Mouse (Mus musculus) ES-CJ7 (cell line): ENCODE data around the gene Disp1.

Experiments used
- DNase-seq: peaks from one replicate; pipeline ENCODE4 v3.0.0; 2011; ENCODE audit warnings: low read depth, low spot score

Gene Disp1

DNA sequence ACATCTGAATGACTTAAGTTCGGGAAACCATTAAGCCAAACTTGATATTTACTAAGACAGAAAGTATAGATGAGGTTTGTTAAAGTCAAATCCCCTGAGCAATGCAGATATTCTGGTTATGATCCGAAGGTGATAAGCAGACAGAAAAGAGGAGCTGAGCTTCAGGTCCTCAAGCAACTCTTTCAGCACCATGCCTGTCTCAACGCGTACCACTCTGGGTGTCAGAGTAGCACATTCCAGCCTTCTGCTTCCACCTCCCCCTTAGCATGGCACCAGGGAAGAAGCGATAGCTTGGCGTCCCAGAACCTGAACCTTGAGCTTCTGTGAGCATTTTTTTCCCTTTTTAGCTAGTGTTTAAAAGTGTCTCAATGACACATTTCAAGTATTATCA is 57.1 kb downstream of the Disp1 start:
- DNase-seq = no peak

GRCm38 (mm10) chr1:183163512-183164189 is 57.7 kb downstream of the Disp1 start:
- DNase-seq = no peak

DNA sequence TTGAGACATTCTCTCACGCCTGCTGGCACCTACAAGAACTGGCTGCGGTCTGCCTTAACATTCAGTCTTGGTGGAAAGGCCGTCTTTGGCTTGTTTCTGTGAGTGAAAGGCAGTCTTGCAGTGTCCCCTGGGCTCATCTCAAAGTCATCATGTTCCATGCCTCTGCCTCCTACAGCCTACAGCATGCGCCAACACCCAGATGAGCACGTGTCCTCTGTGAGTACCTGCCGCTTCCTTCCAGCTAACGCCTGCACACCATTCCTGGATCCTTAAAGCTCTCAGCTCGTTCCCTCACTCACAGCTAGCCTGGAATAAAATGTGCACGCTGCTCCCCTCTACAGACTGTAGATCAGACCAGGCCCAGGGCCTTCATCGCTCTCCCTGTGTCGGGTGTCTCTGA is 60.3 kb downstream of the Disp1 start:
- no peak for DNase-seq

GRCm38 (mm10) chr1:183160188-183160587 is 61.1 kb downstream of the Disp1 start:
- no peak for DNase-seq

DNA sequence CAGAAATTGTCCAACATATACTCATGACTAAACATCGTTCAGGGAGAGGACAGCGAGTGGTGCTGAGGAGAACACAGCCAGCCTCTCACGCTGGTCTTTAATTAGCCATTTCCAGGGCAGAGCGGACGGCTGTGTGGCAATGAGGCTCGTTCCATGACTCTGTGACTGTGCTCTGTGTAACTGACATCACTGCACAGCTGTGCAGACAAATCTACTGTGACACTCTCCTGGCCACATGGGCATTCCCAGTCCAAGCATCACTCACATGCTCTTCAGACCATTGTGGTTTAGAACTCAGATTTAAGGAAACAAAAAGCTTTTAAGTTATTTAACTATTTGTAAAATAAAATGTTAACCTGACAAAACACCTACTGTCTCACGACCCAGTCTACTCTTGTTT is 62.1 kb downstream of the Disp1 start:
- DNase-seq = no peak

GRCm38 (mm10) chr1:183155600-183155999 is 65.7 kb downstream of the Disp1 start:
- DNase-seq = no peak

- DNase-seq = no peak
Measured at GRCm38 (mm10) chr1:183154296-183155204, 66.8 kb downstream of the Disp1 start.

- no peak for DNase-seq
Measured at GRCm38 (mm10) chr1:183153354-183153753, 68.0 kb downstream of the Disp1 start.

DNA sequence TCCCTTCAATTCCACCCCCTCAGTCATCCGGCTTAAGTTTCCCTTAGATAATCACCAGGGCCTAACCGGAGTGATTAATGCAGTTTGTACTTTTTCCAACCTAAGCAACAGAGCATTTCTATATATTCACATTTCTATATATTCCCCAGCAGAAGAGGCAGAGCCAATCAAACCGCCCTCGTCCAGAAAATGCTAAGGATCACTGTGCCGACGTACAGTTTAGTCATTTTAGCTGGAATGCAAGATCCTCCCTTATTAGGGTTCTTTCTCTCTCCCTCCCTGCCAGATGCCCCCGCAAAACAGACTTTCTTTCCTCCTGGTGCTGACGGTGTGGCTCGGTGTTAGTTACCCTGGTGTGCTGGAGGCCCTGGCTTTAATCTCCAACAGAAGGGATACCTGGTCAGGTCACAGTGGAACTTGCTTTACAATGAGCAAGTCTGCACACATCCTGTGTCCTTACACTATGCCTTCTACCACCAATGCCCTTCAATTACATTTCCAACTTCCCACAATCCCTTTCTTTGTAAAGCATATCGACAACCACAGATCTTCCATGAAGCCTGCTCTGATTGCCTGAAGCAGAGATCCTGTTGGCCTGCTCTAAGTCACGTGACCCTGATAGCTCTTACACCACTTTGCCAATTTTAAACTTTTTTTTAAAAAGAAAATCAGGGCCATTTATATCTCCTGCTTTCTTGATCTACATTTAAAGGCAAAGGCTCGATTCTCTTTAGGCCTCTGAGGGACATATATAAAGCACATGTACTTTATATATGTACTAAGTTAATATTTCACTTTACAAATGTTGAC is 69.6 kb downstream of the Disp1 start:
- DNase-seq = no peak

- DNase-seq = no peak
Measured at GRCm38 (mm10) chr1:183150379-183150840, 70.9 kb downstream of the Disp1 start.

DNA sequence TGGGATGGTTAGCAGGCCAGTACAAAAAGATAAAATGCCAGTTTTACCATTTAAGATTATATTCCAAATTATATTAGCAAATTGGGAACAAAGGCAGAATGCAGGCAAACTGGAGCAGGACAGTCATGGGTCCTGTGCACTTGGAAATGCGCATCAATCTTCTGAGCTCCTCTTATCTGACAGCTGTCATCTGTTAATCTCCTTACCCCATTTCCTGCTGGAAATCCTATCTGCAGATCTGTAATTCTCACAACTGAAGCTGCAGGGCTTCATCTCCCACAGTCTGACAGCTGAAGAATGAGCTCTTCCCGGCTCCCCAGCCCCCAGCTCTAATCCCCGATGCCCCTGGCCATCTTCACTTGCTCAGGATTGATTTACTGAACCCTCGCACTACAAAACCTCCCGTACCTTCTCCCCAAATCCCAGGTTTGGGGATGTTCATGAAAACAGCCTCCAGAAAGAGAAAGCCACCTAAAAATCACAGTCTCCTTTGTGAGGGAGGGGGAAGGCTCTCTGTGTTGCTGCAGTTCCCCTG is 71.7 kb downstream of the Disp1 start:
- DNase-seq = no peak

- no peak for DNase-seq
Measured at GRCm38 (mm10) chr1:183147438-183147841, 73.9 kb downstream of the Disp1 start.

DNA sequence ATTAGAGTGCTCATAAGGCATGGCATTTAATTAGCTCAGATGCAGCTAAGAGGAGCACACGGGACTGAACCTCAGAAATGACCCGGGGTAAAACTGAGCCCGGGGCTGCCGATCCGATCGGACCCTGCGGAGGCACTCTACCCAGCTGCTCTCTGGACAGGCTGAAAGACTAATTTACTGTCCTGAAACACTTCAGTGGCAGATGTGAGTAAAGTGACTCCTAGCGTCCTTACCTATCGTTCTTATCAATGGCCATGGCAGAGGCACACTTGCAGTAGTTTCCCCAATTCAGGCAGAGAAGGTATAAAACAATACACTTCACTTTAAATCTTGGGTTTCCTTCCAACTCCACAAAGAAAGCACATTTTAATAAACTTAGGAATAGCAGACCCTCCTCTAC is 74.5 kb downstream of the Disp1 start:
- DNase-seq = no peak

GRCm38 (mm10) chr1:183146102-183146735 is 75.1 kb downstream of the Disp1 start:
- no peak for DNase-seq

GRCm38 (mm10) chr1:183144602-183145205 is 76.6 kb downstream of the Disp1 start:
- no peak for DNase-seq

DNA sequence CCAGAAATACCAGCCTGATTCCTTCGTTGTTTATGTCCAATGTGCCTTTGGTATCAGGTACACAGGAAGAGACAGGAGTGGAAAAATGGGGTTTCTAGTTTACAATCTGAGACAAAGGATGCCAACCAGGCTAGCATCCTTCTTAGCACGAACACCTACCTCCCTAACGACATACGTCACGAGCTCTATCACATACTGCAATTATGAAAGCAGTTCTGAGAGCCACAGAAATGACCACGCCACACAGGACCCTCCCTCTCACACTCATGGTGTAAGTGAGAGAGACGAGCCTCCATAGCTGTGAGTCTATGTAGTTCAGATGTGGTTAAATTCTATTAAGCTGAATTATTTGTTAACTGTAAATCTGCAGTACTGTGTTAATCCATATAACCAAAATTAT is 78.1 kb downstream of the Disp1 start:
- no peak for DNase-seq

GRCm38 (mm10) chr1:183142566-183142965 is 78.8 kb downstream of the Disp1 start:
- no peak for DNase-seq

GRCm38 (mm10) chr1:183141329-183141728 is 80.0 kb downstream of the Disp1 start:
- DNase-seq = no peak

DNA sequence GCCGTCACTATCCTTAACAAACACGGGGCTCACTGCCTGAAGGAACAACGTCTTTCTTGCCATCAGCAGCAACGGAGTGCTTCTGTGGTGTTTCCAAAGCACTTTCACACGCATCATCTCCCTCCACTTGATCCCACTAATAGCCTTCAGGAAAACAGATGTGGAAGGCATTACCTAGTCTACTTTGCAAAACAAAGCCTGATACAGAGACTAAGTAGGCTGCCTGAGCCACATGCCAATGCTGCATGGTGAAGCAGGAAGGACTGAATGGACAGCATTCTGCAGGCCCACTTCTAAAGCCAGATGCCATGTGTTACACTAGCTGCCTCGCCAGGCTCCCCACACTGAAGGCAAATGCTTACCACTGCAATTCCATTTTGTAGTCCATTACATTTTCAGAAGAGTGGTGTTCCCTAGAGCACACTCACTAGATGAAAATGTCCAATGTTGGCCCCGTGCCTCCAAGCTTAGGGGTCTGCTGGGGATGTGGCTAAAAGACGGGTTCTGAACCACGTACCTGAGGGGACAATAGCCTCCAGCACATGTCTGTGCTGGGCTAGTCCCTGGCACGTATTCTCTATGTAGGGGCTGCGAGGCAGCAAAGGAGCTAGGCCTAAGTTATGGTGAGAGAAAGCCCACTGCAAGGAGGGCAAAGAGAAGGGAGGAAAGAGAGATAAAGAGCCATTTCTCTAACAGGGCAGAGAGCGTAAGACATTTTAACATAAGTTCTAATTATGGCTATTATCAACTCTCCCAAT is 80.6 kb downstream of the Disp1 start:
- DNase-seq = no peak

DNA sequence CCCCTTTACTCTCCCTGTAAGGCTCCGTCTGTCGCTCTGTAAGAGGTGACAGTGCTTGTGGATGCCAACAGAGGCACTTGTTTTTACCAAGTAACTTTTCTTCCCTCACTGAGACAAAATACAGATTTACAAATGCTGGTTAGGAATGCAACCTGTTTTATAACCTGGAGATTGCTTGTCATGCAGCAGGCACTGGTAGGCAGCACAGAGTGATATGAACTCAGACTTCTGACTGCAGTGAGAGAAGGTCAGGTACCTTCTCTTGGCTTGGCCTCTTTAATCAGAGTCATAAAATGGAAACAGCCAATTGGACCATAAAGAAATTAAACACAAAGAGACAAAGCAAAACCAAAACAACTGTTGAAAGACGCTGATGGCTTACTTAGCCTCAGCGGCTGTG is 83.2 kb downstream of the Disp1 start:
- no peak for DNase-seq
